Mouse (Mus musculus) cerebellum, adult 9-11 months (tissue): ENCODE measurements at regions not wholly inside any gene's neighbourhood (a gene's known extent, or its start where the extent isn't known, plus 50 kb on each side); places are given as distances from the start of the nearest gene placed in this dataset.

ENCODE experiments used
- DNase-seq: peaks from one replicate; pipeline ENCODE4 v3.0.0; 2022

GRCm38 (mm10) chr11:19073265-19073664, 54.5 kb upstream of the Meis1 start:
- DNase-seq = no peak

DNA sequence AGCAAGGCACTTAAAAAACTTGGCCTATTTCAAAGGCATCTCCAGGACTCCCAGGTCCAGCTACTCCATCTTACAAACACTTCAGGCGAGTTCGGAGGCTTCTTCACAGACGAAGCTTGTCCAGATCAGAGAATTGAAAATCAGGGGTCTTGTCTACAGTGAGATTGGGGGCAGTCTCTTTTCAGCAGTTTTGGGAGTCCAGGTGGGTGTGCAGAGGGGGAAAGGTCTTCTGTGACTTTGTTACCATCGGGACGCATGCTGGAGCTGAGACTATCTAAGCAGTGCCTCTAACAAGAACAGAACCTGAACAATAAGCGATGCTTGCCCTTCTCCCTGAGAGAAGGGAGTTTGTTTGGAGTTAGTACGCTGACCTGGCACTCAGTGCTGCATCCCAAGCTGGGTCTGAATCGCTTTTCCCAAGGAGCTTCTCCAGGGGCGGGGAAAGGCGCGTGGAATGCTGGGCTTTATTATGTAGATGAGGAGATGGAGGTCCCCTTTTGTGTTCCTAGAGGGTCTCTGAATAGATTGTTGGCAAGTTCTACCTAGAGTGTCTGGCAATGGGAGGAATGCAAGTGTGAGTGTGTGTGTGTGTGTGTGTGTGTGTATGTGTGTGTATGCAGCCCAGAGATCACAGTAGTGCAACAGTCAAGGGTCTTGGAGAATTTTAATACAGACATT, 55.2 kb upstream of the Meis1 start:
- no peak for DNase-seq

GRCm38 (mm10) chr11:19091101-19091857, 72.5 kb upstream of the Meis1 start:
- DNase-seq = no peak

DNA sequence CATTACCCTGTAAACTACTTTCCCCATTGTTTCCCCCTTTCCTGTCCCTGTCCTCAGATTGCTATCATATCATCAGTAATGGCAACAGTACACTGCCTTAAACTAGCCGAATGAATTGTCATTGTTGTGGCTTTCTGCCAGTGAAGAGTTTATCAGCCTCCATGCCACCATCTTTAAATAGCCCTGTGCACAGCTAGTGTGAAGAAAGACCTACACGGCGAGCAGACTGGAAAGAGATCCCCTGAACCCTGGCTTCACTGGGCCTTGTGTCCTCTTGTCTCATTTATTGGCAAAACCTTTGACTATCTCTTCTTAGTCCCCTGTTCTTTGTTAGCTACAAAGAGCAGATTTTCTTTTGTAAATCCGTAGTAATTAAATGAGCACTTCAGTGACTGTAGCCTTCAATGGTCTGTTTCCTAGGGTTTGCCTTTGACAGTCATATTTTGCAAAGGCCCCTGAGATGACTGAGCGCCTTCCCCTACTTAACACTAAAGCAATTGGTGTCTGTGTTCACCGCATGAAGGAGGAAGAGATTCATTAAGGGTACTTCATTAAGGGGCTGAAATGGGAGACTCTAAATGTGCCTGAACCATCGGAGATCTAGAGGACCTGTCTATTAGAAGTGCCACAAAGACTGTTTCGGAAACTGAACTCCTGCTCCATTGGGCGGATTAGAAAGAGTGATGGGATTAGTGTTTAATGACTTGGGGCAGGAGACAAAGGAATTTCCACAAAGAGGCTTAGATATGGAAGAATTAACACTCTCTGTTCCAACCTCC, 74.4 kb upstream of the Meis1 start:
- DNase-seq = no peak

- no peak for DNase-seq
Measured at GRCm38 (mm10) chr11:19093749-19094148, 75.0 kb upstream of the Meis1 start.

DNA sequence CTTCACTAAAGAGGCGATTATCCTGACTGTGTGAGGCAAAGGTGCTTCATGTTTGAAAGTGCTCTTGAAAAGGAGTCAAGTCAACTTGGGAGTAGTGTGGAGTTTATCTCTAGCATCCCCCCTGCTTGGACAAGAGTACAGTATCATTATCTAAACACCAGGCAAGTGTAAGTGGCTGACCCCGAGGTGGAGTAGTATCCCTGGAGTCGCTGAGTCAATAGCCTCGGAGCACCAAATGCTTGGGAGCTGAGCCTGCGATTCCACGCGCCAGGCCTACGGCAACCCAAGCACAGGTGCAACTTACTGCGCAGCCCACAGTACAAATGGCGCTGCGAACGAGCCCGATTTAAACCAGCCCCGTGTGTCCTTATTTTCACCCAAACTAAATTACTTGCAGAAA, 75.4 kb upstream of the Meis1 start:
- no peak for DNase-seq

- no peak for DNase-seq
Measured at GRCm38 (mm10) chr11:19102981-19103568, 84.3 kb upstream of the Meis1 start.

- DNase-seq = no peak
Measured at GRCm38 (mm10) chr11:19107180-19107579, 88.4 kb upstream of the Meis1 start.

- no peak for DNase-seq
Measured at GRCm38 (mm10) chr11:19109055-19109454, 90.3 kb upstream of the Meis1 start.

DNA sequence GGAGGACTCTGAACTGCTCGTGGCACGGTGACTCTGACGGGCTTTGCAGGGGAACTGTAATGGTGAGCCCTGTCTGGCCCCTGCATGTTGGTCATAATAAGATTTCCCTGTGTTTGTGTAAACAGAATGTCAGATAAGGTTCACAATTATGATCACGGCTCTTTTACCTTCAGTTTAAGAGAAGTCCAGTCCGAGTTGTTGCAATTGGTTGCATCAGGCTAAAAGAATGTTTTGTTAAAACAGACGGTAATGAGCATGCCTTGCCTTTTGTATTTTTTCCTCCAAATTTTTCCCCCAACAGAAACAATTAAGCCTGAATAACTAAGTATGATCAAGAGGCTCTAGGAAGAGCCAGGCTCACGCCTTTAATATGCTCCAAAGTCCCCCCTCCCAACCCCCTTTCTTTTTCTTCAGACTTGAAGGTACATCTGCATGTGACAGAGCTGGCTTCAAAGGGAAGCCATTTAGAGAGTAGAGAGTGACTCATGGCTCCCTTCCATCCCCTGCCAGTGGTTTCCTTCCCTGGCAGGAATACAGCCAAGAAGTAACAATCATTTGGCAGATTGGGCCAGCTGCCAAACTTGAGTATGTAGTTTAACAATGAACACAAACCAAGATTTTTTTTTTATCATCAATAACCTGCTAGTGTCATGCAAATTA, 93.3 kb upstream of the Meis1 start:
- DNase-seq = no peak

DNA sequence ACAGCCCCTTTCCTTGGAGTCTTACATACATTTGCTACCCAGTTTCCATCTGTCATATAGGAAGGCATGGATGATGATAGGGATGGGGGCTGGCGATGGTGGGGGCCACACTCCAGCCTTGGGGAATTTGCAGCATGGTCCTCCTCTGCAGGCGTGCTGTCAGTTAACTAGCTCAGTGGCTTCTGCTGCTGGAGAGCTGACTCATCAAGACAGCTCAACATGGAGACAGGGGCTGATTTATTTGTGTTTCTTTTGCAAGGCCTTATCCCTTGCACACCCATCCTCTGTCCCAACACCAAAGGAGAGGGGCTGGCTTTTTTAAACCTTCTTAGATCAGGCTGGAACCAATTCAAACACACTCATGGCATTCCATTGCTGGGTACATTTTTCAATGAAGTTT, 98.3 kb upstream of the Meis1 start:
- DNase-seq = no peak

DNA sequence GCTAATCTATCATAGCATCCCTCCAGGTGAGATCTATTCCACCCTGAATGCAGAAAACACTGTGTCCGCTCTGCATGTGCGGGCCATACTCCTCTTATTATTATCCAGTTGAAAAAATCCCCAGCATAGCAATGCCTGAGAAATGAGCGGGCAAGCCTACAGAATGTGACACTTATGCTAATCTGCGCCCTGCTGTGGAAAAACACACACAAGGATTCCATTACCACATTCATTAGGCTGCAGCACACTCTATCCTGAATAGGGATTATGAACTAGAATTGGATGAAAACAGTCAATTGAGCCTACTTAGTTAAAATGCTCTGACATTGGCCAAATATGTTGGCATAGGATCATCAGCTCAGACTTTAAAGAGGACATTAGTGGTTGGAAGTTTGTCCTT, 99.5 kb upstream of the Meis1 start:
- no peak for DNase-seq

DNA sequence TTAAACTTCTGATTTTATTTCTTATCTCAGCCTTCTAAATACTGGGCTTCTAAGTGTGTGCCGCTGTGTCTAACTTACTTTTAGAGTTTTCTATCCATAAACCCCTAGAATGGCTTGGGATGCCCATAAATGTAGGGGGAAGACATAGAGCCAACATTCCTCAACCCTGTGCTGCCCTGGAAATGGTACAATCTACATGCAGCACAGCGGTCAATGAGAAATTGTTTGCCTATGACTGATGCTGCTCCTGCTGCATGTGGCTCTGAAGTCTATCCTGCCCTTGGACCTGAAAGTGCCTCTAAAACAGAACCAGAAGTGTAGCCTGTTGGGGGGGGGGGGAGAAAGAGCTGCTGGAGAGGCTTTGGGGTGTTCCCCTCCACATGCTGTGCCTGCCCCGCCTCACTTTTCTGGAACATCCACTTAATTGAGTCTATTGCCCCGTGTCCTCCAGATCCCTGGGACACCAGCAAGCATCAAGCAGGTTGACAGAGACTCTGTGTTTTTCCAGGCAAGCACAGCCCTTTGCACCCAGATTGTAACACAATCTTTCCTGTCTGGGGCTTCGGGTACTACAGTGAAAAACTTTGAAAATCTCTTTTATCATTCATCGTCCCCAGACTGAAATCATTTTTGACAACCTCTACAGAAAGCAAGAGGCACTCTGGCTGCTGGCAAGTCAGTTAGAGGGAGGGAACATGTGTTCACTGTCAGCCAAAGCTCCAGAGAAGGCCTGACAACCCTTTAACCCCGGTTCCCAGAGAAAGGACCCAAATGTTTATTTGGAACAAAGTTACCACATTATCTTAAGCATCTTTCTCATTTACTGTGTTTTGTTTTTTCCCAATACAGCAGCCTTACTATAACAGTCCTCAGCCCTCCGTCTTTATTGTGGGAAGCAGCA, 101.4 kb upstream of the Meis1 start:
- DNase-seq = no peak

DNA sequence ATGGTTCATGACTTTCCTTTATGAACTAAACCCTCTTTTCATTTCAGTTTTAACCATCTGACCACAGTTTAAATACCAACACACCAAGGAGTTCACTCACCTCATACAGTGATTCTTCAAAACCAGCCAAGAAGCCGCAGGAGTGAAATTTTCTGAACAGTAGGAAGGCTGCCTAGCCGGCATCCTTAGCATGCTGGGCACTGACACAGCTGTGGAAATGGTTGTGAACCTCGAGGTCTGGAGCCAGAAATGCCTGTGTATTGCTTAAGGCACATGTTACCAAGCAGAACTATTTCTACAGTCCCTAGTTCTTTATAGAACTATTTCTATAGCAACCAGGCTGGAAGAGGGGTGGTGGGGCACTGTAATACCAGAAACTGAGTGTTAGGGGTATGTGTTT, 102.1 kb upstream of the Meis1 start:
- DNase-seq = no peak

DNA sequence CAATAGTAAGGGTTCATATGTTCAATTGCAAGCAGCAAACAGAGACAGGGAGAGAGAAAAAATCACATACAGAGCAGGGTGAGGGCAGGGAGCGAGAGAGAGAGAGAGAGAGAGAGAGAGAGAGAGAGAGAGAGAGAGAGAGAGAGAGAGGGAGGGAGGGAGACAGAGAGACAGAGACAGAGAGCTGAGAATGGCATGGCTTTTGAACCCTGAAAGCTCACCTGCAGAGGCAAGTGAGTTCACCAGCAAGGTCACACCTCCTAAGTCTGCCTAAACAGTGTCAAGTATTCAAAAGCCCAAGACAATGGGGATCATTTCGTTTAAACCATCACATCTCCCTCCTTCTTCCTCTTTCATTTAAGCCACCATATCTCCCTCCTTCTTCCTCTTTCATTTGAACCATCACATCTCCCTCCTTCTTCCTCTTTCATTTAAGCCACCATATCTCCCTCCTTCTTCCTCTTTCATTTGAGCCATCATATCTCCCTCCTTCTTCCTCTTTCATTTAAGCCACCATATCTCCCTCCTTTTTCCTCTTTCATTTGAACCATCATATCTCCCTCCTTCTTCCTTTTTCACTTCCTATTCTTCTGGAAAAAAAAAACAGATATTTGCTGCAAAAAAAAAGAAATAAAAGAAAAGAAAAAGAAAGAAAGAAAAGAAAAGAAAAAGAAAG, 116.7 kb upstream of the Meis1 start:
- DNase-seq = no peak

DNA sequence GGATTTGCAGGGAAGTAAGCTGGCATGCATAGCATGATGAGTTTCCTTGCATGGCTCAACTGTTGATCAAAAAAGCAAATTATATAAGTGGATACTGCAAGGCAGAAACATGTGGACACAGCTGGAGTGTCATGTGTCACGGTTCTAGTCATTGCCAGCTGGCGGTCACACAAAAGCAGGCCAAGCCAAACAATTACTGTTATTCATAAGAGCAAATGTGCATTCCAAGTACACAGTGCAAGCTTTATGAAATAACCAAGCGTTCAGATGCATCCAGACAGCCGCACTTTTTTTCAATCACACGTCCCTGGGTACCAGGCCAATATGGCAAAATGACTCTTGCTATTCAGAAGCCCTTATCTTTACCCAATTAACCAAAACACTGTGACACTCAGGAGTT, 119.6 kb upstream of the Meis1 start:
- DNase-seq = peak; percentile 8

- DNase-seq = no peak
Measured at GRCm38 (mm10) chr11:19138831-19139230, 120.0 kb upstream of the Meis1 start.

GRCm38 (mm10) chr11:19143267-19144000, 124.6 kb upstream of the Meis1 start:
- no peak for DNase-seq

- no peak for DNase-seq
Measured at GRCm38 (mm10) chr11:19144506-19144905, 125.7 kb upstream of the Meis1 start.

DNA sequence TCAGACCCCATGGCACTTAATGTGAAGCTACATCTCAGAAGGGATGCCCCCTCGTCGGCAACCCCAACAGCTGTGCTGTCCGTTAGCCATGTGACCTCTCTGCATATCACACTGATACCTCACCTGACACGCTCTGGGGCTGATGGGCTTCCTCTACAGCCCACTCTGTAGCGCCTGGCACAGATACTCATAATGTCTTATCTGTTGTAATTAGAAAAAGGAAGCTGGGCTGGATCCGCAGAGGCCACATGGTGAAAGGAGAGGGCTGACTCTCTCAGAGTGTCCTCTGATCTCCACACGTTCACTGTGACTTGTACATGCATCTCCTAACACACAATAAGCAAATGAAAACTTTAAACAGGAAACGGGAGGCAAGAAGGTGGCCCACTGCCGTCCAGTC, 126.5 kb upstream of the Meis1 start:
- no peak for DNase-seq

DNA sequence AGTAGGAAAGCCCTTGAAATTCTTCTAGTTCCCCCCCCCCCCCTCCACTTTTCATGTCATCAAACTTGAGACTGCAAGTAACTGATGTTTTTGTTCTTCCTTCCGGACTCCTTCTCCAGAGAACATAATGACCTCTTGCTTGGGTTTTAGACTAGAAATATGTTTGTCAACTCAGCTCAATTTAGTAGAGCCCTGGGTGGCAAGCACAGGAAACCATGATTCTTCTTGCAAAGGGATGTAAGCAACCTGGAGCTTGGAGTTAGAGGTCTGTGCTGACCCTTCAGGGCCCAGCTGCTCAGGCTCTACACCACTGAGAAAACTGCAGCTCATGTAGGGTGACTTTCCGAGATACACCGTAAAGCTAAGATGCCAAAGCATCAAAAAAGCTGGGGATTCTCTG, 127.2 kb upstream of the Meis1 start:
- DNase-seq = no peak
